Mouse (Mus musculus): ENCODE results near the gene Srgap3. TPM values are rescaled to one million over a fixed set of nuclear protein-coding genes. Genes with fewer than 3 reads are reported as not detected.

The Srgap3 gene
- polyA plus RNA-seq, 1 experiment from 2014 or later: 68.2 TPM

- no peaks in the 10 kb centered on the region for H3K9me3 ChIP-seq (ENCODE audit: control insufficient read depth, low read length)
- WGBS: 40% methylated on average over 19 of the region's 19 CpGs
- peak overlapping the region; percentile 14; the same call in 1 of the 2 replicates for H3K4me2 ChIP-seq (ENCODE audit: low read depth, low read length)
- H3K4me3 ChIP-seq (ENCODE audit: low read depth, low read length): no peak overlapping the region
- peak overlapping the region; percentile 55 for H3K27ac ChIP-seq (ENCODE audit: low read depth, low read length)
- H3K27me3 ChIP-seq (ENCODE audit: control insufficient read depth, insufficient read depth, low read length): no peaks in the 10 kb centered on the region
- no peak for ATAC-seq (ENCODE audit: low read depth)
- H3K36me3 ChIP-seq (ENCODE audit: control insufficient read depth, insufficient read depth, low read length): no peaks in the 10 kb centered on the region
- H3K4me1 ChIP-seq (ENCODE audit: control insufficient read depth, insufficient read depth, low read length): peaks cover 31% of the 10 kb centered on the region
- H3K9ac ChIP-seq (replicated peaks; ENCODE audit: low read depth, low read length): no peak overlapping the region; the same call in 1 of the 2 replicates
These were observed 27.0 kb upstream of the Srgap3 start for GRCm38 (mm10) chr6:112973786-112974720.

GRCm38 (mm10) chr6:112972858-112973631 is 26.0 kb upstream of the Srgap3 start:
- no peaks in the 10 kb centered on the region for H3K9me3 ChIP-seq (ENCODE audit: control insufficient read depth, low read length)
- no peak overlapping the region for H3K9ac ChIP-seq (replicated peaks; ENCODE audit: low read depth, low read length)
- peak overlapping the region; percentile 14 for H3K4me2 ChIP-seq (ENCODE audit: low read depth, low read length)
- H3K4me3 ChIP-seq (ENCODE audit: low read depth, low read length): no peak overlapping the region
- ATAC-seq (ENCODE audit: low read depth): peak; percentile 82
- peak overlapping the region; percentile 55 for H3K27ac ChIP-seq (ENCODE audit: low read depth, low read length)
- WGBS: 9% methylated on average over 18 of the region's 18 CpGs
- no peaks in the 10 kb centered on the region for H3K27me3 ChIP-seq (ENCODE audit: control insufficient read depth, insufficient read depth, low read length)
- H3K4me1 ChIP-seq (ENCODE audit: control insufficient read depth, insufficient read depth, low read length): peaks cover 31% of the 10 kb centered on the region
- H3K36me3 ChIP-seq (ENCODE audit: control insufficient read depth, insufficient read depth, low read length): no peaks in the 10 kb centered on the region

DNA sequence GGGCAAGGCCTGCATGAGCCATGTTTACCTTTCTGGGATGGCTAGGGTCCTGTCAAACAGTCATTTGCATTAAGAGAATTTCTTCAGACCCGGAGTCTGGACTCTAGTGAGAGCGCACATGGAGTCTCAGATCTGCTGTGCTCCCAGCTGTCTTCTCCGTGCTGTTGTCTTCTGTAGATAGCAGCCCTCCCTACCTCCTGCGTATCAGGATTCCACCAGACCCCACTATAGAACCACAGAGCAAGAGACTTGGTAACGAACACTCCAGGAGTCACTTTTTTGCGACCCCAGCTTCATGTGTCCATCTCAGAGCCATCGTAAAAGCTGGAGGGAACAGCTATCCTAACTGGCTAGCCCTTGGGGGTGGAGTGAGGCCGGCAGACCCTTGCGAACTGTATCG is 25.1 kb upstream of the Srgap3 start:
- H3K36me3 ChIP-seq (ENCODE audit: control insufficient read depth, insufficient read depth, low read length): no peaks in the 10 kb centered on the region
- H3K9me3 ChIP-seq (ENCODE audit: control insufficient read depth, low read length): no peaks in the 10 kb centered on the region
- peak overlapping the region; percentile 55 for H3K27ac ChIP-seq (ENCODE audit: low read depth, low read length)
- H3K27me3 ChIP-seq (ENCODE audit: control insufficient read depth, insufficient read depth, low read length): no peaks in the 10 kb centered on the region
- H3K4me3 ChIP-seq (ENCODE audit: low read depth, low read length): no peak overlapping the region
- peaks cover 31% of the 10 kb centered on the region for H3K4me1 ChIP-seq (ENCODE audit: control insufficient read depth, insufficient read depth, low read length)
- ATAC-seq (ENCODE audit: low read depth): no peak
- no peak overlapping the region for H3K4me2 ChIP-seq (ENCODE audit: low read depth, low read length)
- H3K9ac ChIP-seq (replicated peaks; ENCODE audit: low read depth, low read length): no peak overlapping the region
- 24% methylated on average over 10 of the region's 10 CpGs for WGBS

DNA sequence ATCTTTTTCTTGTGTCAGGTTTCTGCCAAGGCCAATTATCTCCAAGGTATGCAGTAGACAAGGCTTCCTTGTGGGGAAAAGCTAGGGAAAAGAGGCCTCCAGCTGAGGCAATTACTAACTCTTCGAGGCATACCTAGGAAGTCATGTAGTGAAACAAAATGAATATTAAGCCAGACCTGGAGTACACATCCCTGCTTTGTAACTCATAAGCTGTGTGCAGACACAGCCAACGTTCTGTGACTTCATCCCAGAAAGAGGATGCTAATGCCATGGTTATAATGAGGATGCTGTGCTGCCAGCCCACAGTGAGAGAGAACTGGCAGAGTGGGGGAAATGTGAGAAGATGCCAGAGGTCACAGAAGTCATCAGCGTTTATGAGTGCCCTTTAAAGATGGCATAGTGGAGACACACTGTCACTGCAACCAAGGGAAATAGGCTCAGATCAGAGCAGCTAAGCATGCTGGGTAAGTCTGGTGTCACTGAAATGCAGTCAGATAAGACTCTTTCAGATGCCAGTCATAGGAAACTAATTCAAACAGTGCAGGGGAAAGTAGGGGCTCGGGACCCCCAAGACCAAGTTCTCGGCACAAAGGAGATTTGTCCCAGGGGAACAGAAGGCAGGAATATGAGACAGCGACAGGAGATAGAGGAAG is 24.2 kb upstream of the Srgap3 start:
- Histone ChIP-seq H3K27me3 (ENCODE audit: control insufficient read depth, insufficient read depth, low read length) (no peaks in the 10 kb centered on the region), H3K9ac (replicated peaks; ENCODE audit: low read depth, low read length) (no peak overlapping the region), H3K27ac (ENCODE audit: low read depth, low read length) (peak overlapping the region; percentile 55), H3K4me2 (ENCODE audit: low read depth, low read length) (no peak overlapping the region), H3K9me3 (ENCODE audit: control insufficient read depth, low read length) (no peaks in the 10 kb centered on the region), H3K4me3 (ENCODE audit: low read depth, low read length) (no peak overlapping the region), H3K36me3 (ENCODE audit: control insufficient read depth, insufficient read depth, low read length) (no peaks in the 10 kb centered on the region), H3K4me1 (ENCODE audit: control insufficient read depth, insufficient read depth, low read length) (peaks cover 31% of the 10 kb centered on the region)
- WGBS: 27% methylated on average over 6 of the region's 6 CpGs
- no peak for ATAC-seq (ENCODE audit: low read depth)

DNA sequence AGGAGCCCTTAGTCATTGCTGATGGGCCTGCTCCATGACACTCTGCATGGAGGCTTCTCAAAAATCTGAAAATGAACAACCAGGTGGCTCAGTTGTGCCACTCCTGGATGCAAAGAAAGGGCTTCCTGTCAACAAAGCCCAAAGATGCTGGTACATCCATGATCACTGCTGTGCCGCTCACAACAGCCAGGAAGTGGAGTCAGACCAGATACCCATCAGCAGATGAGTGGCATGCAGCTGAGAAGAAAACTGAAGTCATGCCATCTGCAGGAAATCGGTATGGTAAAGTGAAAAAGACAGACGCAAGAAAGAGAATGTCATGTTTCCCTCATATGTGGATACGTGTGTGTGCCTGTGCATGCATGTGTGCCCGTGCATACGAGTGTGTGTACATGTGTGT is 20.3 kb upstream of the Srgap3 start:
- peaks cover 9% of the 10 kb centered on the region; the same call in 1 of the 2 replicates for H3K4me1 ChIP-seq (ENCODE audit: control insufficient read depth, insufficient read depth, low read length)
- H3K27me3 ChIP-seq (ENCODE audit: control insufficient read depth, insufficient read depth, low read length): no peaks in the 10 kb centered on the region
- no peaks in the 10 kb centered on the region for H3K36me3 ChIP-seq (ENCODE audit: control insufficient read depth, insufficient read depth, low read length)
- ATAC-seq (ENCODE audit: low read depth): no peak
- 95% methylated on average over 6 of the region's 6 CpGs for WGBS
- no peak overlapping the region for H3K9ac ChIP-seq (replicated peaks; ENCODE audit: low read depth, low read length)
- no peak overlapping the region for H3K4me2 ChIP-seq (ENCODE audit: low read depth, low read length)
- H3K27ac ChIP-seq (ENCODE audit: low read depth, low read length): no peak overlapping the region
- no peak overlapping the region for H3K4me3 ChIP-seq (ENCODE audit: low read depth, low read length)
- no peaks in the 10 kb centered on the region for H3K9me3 ChIP-seq (ENCODE audit: control insufficient read depth, low read length)

GRCm38 (mm10) chr6:112958360-112958759 is 11.3 kb upstream of the Srgap3 start:
- Histone ChIP-seq H3K9ac (replicated peaks; ENCODE audit: low read depth, low read length) (no peak overlapping the region), H3K36me3 (ENCODE audit: control insufficient read depth, insufficient read depth, low read length) (no peaks in the 10 kb centered on the region), H3K4me3 (ENCODE audit: low read depth, low read length) (no peak overlapping the region), H3K27ac (ENCODE audit: low read depth, low read length) (no peak overlapping the region), H3K27me3 (ENCODE audit: control insufficient read depth, insufficient read depth, low read length) (no peaks in the 10 kb centered on the region), H3K9me3 (ENCODE audit: control insufficient read depth, low read length) (no peaks in the 10 kb centered on the region), H3K4me2 (ENCODE audit: low read depth, low read length) (no peak overlapping the region), H3K4me1 (ENCODE audit: control insufficient read depth, insufficient read depth, low read length) (peaks cover 4% of the 10 kb centered on the region; the same call in 1 of the 2 replicates)
- WGBS: 47% methylated on average over 6 of the region's 6 CpGs
- ATAC-seq (ENCODE audit: low read depth): no peak

DNA sequence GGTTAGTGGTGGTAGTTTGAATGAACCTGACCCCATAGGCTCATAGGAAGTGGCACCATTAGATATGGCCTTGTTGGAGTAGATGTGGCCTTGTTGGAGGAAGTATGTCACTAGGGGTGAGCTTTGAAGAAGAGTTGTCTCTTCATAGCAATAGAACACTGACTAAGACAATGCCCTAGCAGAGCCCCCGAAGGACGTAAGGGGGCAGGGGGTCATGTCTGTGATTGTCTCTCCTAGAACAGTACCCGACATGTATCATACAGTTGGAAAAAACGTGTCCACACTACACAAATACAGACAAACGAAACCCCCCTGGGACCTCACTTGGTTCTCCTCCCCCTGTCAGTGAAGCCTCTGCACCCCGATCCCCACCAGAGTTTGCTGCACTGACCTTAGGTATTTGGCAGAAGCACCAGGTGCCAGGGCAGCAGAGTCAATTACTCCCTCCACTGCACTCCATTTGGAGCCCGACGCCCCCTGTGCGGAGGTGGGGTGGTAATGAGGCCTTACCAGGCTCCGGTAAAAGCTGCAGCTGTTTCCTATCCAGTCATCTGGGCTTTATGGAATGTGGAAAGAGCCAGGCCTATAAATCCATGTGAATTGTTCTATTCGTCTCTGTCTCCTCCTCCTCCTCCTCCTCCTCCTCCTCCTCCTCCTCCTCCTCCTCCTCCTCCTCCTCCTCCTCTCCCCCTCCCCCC is 10.7 kb upstream of the Srgap3 start:
- Histone ChIP-seq H3K4me2 (ENCODE audit: low read depth, low read length) (no peak overlapping the region), H3K27ac (ENCODE audit: low read depth, low read length) (no peak overlapping the region), H3K27me3 (ENCODE audit: control insufficient read depth, insufficient read depth, low read length) (no peaks in the 10 kb centered on the region), H3K9me3 (ENCODE audit: control insufficient read depth, low read length) (no peaks in the 10 kb centered on the region), H3K4me3 (ENCODE audit: low read depth, low read length) (no peak overlapping the region), H3K9ac (replicated peaks; ENCODE audit: low read depth, low read length) (no peak overlapping the region), H3K4me1 (ENCODE audit: control insufficient read depth, insufficient read depth, low read length) (peaks cover 4% of the 10 kb centered on the region; the same call in 1 of the 2 replicates), H3K36me3 (ENCODE audit: control insufficient read depth, insufficient read depth, low read length) (no peaks in the 10 kb centered on the region)
- WGBS: 19% methylated on average over 11 of the region's 11 CpGs
- peak; percentile 76; the same call in 1 of the 2 replicates for ATAC-seq (ENCODE audit: low read depth)

DNA sequence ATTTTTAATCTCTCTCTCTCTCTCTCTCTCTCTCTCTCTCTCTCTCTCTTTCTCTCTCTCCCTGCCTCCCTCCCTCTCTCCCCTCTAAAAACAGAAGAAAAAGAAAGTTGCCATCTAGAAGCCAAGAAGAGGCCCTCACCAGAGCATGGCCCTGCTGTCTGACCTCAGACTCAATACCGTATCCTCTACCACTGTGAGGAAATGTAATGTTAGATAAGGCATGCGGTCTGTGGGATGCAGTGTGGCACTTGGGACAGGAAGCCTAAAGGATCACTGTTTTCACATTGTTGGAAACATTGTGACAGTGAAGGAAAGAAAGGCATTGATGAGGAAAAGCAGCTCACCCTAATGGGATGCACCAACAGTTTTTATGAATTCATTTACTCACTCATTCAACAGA is 8.7 kb upstream of the Srgap3 start:
- no peaks in the 10 kb centered on the region for H3K27me3 ChIP-seq (ENCODE audit: control insufficient read depth, insufficient read depth, low read length)
- WGBS: 84% methylated on average over 2 of the region's 2 CpGs
- no peak overlapping the region for H3K27ac ChIP-seq (ENCODE audit: low read depth, low read length)
- H3K4me3 ChIP-seq (ENCODE audit: low read depth, low read length): no peak overlapping the region
- H3K36me3 ChIP-seq (ENCODE audit: control insufficient read depth, insufficient read depth, low read length): no peaks in the 10 kb centered on the region
- H3K4me1 ChIP-seq (ENCODE audit: control insufficient read depth, insufficient read depth, low read length): peaks cover 4% of the 10 kb centered on the region; the same call in 1 of the 2 replicates
- H3K9me3 ChIP-seq (ENCODE audit: control insufficient read depth, low read length): no peaks in the 10 kb centered on the region
- no peak for ATAC-seq (ENCODE audit: low read depth)
- no peak overlapping the region for H3K4me2 ChIP-seq (ENCODE audit: low read depth, low read length)
- H3K9ac ChIP-seq (replicated peaks; ENCODE audit: low read depth, low read length): no peak overlapping the region
